Mouse (Mus musculus) megakaryocyte, embryonic 14.5 days (primary cell): Measurements from ENCODE around the gene Itprid2. TPM values are rescaled to one million over a fixed set of nuclear protein-coding genes. Genes with fewer than 3 reads are reported as not detected.
A peak's percentile ranks its signal among the peaks of the same experiment; 100 is the strongest.
"Not testable (repeated sequence)": the region's sequence is repeated elsewhere in the genome, so short reads cannot be mapped to it uniquely, and the experiment has no call there.

Source experiments
- H3K27me3 ChIP-seq: replicated peaks from 2 replicates; pipeline ENCODE3; 2012; ENCODE audit warnings: inconsistent platforms
- H3K36me3 ChIP-seq: replicated peaks from 2 replicates; pipeline ENCODE3; 2012; ENCODE audit warnings: low read length, inconsistent platforms, mixed read lengths
- H3K4me1 ChIP-seq: 2 replicates; pipeline ENCODE4 v1.6.1; 2012; ENCODE audit warnings: inconsistent platforms
- H3K4me3 ChIP-seq: replicated peaks from 2 replicates; pipeline ENCODE3; 2012; ENCODE audit warnings: moderate library complexity, mild to moderate bottlenecking, inconsistent platforms
- H3K9me3 ChIP-seq: 2 replicates; pipeline ENCODE4 v1.6.1; 2012; ENCODE audit warnings: inconsistent platforms
- FLI1 ChIP-seq: IDR thresholded peaks from 2 replicates; pipeline ENCODE4 v1.6.1; 2012; ENCODE audit warnings: low read length, inconsistent platforms, mixed read lengths
- GATA1 ChIP-seq: IDR thresholded peaks from 3 replicates; pipeline ENCODE4 v1.6.1; 2012; ENCODE audit warnings: mixed read lengths, low read length, inconsistent platforms, borderline replicate concordance
- polyA plus RNA-seq: library from polyadenylated mRNA; stranded (reverse); fragments of >175 nt; gene quantifications from 2 replicates; pipeline ENCODE4 v1.2.3, GENCODE M21; 2012; ENCODE audit warnings: low replicate concordance; ENCODE audit not compliant: insufficient read depth

The Itprid2 gene
- 0.83 and 2.3 TPM in 2 replicates for polyA plus RNA-seq

DNA sequence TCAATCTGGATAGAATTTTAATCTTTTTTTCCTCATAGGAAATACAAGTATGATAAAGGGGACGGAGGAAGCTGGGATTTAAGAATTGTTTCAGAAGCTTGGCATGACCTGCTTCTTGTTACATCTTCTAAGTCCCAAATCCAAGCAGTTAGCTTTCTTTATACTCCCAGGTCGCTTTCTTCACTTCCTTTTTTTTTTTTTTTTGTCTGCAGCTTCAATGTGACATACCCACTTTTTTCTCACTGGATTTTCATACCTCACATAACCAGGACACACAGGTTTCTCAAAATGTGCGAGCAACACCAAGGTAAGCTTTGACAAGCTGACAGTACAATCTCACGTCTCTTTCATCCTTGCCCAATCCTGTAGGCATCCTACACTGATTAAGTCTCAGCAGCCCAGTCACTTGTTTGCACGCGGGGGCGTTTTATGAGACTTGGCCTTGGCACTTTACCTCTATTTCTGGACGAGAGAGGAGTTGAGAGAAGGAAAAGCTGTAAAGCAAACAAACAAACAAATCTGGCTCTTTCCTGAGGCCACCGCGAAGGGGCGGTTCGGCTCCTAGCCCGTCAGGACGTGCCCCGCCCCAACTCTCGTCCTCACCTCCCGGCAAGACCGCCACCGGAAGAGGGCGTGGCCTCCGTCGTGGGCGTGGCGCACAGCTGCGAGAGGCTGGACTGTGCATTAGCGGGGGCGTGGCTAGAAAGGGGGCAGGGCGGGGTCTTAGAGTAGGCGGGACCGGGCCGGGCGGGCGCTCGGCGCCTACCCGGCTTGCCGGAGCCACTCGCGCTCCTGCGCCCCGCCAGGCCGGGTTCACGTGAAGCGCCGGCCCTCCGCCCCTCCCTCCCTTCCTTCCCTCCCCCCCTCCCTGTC lies at the start of gene Itprid2:
TSS of gene Itprid2 (plus strand) at position 825 of the 873 bp plus-strand sequence.
- Histone ChIP-seq H3K9me3 (no peaks in the 10 kb centered on the region), H3K4me1 (peaks cover 30% of the 10 kb centered on the region), H3K36me3 (peaks cover 22% of the 10 kb centered on the region), H3K27me3 (no peaks in the 10 kb centered on the region), H3K4me3 (peak within 1 kb of the TSS; percentile 100)
- TF ChIP-seq FLI1, result 0 out of 2 replicates have a peak, but pooled peaks have one; percentile 27
- no peak for TF ChIP-seq GATA1

- Histone ChIP-seq H3K27me3 (no peaks in the 10 kb centered on the region), H3K9me3 (no peaks in the 10 kb centered on the region), H3K36me3 (no peaks in the 10 kb centered on the region), H3K4me3 (no peak overlapping the region), H3K4me1 (peaks cover 3% of the 10 kb centered on the region; the same call in 1 of the 2 replicates)
- TF ChIP-seq FLI1 (no peak), GATA1 (no peak)
These were observed 39.0 kb upstream of the Itprid2 start for GRCm38 (mm10) chr2:79596177-79596576.

DNA sequence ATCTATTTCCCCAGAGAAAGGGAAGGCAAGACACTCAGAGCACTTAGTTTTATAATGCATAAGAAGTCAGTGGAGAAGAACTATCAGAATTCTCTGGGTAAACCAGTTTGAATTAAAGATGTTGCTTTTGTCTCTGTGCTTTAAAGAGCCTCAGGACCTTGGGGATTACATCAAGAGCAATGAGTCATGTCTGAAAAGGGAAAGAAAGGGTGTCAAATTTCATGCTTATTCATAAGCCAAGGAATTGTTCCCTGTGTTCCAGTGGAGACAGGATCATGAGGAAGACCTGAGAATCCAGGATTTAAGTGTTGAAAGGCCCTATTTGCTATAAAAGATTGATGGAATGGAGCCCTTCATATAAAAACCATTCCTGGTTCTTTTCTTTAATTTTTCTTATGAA lies 38.1 kb upstream of the Itprid2 start:
- Histone ChIP-seq H3K9me3 (no peaks in the 10 kb centered on the region), H3K4me1 (peaks cover 10% of the 10 kb centered on the region), H3K27me3 (no peaks in the 10 kb centered on the region), H3K36me3 (no peaks in the 10 kb centered on the region), H3K4me3 (no peak overlapping the region)
- TF ChIP-seq GATA1 (no peak), FLI1 (no peak)

GRCm38 (mm10) chr2:79601109-79601508 lies 34.0 kb upstream of the Itprid2 start:
- not testable (repeated sequence) for H3K36me3 ChIP-seq, H3K27me3 ChIP-seq, H3K9me3 ChIP-seq, H3K4me3 ChIP-seq
- peaks cover 10% of the 10 kb centered on the region for H3K4me1 ChIP-seq

GRCm38 (mm10) chr2:79601691-79602116 lies 33.4 kb upstream of the Itprid2 start:
- H3K27me3 ChIP-seq, result no peaks in the 10 kb centered on the region
- H3K4me3 ChIP-seq, result no peak overlapping the region
- peaks cover 10% of the 10 kb centered on the region for H3K4me1 ChIP-seq
- no peaks in the 10 kb centered on the region for H3K36me3 ChIP-seq
- TF ChIP-seq FLI1 (no peak), GATA1 (no peak)
- H3K9me3 ChIP-seq, result no peaks in the 10 kb centered on the region

- Histone ChIP-seq H3K4me1 (peaks cover 10% of the 10 kb centered on the region), H3K27me3 (no peaks in the 10 kb centered on the region), H3K36me3 (no peaks in the 10 kb centered on the region), H3K9me3 (no peaks in the 10 kb centered on the region), H3K4me3 (no peak overlapping the region)
- TF ChIP-seq GATA1, result no peak
These were observed 32.8 kb upstream of the Itprid2 start for GRCm38 (mm10) chr2:79602306-79602705.

- no peak for TF ChIP-seq FLI1
- no peak for TF ChIP-seq GATA1
- H3K27me3 ChIP-seq, result no peaks in the 10 kb centered on the region
- H3K36me3 ChIP-seq, result no peaks in the 10 kb centered on the region
- peaks cover 10% of the 10 kb centered on the region for H3K4me1 ChIP-seq
- no peak overlapping the region for H3K4me3 ChIP-seq
- no peaks in the 10 kb centered on the region for H3K9me3 ChIP-seq
These were observed 31.8 kb upstream of the Itprid2 start for GRCm38 (mm10) chr2:79603363-79603762.

DNA sequence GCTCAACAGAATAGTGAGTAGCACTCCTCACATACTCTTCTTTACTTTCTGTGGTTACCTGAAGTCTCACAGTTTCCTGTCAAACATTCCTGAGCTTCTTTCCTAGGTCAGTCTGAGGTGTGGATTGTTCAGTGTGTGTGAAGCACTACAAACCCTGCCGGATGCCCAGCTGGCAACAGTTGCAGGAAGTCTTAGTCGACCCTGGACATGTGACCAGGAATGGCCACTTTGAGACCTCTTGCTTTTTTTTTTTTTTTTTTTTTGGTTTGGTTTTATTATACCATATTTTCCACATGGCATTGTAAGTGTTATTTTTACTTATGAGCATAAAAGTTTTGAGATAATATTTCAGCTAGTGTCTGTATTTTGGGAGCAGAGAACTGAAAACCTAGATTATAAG lies 29.1 kb upstream of the Itprid2 start:
- Histone ChIP-seq H3K9me3 (no peaks in the 10 kb centered on the region), H3K27me3 (no peaks in the 10 kb centered on the region), H3K4me1 (peaks cover 10% of the 10 kb centered on the region), H3K4me3 (no peak overlapping the region), H3K36me3 (no peaks in the 10 kb centered on the region)
- TF ChIP-seq FLI1 (no peak), GATA1 (no peak)

GRCm38 (mm10) chr2:79607181-79607580 lies 28.0 kb upstream of the Itprid2 start:
- no peaks in the 10 kb centered on the region for H3K9me3 ChIP-seq
- H3K4me1 ChIP-seq, result peaks cover 4% of the 10 kb centered on the region
- no peaks in the 10 kb centered on the region for H3K36me3 ChIP-seq
- no peaks in the 10 kb centered on the region for H3K27me3 ChIP-seq
- no peak for TF ChIP-seq GATA1
- no peak overlapping the region for H3K4me3 ChIP-seq

GRCm38 (mm10) chr2:79608301-79609074 lies 26.7 kb upstream of the Itprid2 start:
- H3K27me3 ChIP-seq, result no peaks in the 10 kb centered on the region
- no peaks in the 10 kb centered on the region for H3K36me3 ChIP-seq
- H3K4me3 ChIP-seq, result no peak overlapping the region
- H3K9me3 ChIP-seq, result no peaks in the 10 kb centered on the region
- H3K4me1 ChIP-seq, result peaks cover 4% of the 10 kb centered on the region
- TF ChIP-seq FLI1 (no peak), GATA1 (no peak)
